Mouse (Mus musculus) cerebellum, adult 18-20 months (tissue): Measurements from ENCODE around the gene Usp53.
"Not testable (repeated sequence)": the region's sequence is repeated elsewhere in the genome, so short reads cannot be mapped to it uniquely, and the experiment has no call there.

Experiments used
- DNase-seq, 2 experiments: peaks; one replicate each; pipeline ENCODE4 v3.0.0; 2021

Gene Usp53

DNA sequence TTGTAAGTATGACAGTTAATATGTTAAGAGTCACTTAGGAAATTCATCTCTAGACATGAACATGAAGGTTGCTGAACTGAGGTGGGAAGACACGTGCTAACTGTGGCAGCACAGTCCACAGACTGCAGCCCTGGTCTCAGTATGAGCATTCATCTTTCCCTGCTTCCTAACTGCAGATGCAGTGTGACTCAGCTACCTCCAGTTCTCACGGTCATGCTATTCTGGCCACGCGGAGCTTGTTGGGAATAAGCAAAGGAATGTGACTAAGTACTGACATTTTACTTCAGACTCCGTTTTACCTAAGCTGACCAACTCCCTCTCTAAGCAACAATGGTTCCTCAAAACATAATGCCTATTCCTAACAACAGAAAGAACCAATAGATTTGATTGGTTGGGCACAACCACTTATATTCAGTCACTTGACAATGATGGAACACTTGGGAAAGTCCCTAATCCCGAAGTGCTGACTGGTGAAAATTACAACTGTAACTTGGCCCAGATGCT, 40.9 kb downstream of the Usp53 start:
- no peak for DNase-seq

DNA sequence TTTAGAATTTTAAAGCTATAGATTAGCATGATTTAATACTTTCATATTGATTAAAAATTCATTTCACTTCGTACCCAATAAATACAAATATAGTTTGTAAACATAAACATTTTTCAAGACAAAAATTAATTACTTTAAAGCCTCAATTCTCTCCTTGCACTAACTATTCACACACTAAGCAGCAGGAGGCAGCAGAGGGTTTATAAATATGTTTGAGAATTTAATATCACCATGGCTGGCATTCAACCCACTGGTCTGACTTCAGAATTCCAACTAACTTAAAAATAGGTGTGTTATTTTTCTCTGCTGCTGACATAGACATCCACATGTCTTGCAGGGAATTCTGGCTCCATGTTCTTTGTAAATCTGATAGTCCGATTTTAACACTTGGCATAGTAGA, 45.1 kb downstream of the Usp53 start:
- peak in 1 of 2 experiments; percentile 12 for DNase-seq

DNA sequence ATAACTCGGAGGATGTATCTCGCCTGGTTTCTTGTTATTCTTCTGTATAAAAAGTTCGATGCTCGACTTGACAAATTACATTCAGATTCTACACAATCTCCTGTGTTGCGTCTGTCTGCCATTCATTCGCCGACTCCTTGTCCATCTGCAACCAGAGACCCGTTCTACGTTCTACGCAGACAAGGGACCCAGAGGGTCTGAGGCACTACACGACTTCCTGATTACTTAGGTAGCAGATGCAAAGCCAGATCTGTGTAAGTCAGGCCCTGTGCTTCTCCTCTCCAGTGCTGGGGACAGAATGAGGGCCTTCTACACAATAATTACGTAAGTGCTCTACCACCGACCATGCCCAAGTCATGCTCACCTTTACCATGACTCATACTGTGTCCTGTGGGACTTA, 47.1 kb downstream of the Usp53 start:
- DNase-seq: not testable (repeated sequence)

DNA sequence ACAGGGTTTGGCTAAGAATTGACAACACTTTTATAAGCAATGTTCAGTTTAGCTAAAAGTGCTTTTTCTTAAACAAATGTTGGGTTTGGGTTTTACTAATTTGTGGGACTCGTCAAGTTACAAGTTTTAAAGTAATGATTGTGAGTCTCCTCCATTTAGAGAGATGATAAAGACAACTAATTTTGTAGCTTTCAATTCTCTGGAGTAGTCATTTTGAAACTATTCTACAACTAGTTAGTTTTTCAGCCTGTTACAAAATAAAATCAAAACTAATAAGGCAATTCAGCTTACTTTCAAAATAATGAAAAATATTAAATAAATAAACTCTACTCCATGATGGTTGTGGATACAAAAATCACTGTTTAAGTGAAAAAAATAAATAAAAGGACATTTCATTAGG, 51.8 kb downstream of the Usp53 start:
- DNase-seq: no peak

DNA sequence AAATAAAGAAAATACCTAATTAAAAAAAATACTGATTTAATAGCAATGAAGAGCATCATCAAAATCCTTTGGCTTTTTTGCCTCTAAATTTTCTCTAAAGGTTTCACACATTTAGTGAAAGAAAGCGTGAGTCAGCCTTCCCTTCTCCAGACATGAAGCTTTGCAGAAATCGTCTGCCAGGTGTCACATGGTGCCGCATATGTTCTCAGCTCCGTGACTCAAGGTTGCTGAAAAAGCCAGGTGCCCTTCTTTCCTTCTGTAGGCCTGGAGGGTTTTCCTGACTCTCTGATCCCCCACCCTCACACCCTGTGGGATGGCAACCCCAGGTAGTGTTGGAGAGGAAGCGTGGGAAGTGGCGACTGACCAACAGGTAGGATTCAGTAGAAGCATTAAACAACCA, 54.6 kb downstream of the Usp53 start:
- DNase-seq: peak in 1 of 2 experiments; percentile 22

DNA sequence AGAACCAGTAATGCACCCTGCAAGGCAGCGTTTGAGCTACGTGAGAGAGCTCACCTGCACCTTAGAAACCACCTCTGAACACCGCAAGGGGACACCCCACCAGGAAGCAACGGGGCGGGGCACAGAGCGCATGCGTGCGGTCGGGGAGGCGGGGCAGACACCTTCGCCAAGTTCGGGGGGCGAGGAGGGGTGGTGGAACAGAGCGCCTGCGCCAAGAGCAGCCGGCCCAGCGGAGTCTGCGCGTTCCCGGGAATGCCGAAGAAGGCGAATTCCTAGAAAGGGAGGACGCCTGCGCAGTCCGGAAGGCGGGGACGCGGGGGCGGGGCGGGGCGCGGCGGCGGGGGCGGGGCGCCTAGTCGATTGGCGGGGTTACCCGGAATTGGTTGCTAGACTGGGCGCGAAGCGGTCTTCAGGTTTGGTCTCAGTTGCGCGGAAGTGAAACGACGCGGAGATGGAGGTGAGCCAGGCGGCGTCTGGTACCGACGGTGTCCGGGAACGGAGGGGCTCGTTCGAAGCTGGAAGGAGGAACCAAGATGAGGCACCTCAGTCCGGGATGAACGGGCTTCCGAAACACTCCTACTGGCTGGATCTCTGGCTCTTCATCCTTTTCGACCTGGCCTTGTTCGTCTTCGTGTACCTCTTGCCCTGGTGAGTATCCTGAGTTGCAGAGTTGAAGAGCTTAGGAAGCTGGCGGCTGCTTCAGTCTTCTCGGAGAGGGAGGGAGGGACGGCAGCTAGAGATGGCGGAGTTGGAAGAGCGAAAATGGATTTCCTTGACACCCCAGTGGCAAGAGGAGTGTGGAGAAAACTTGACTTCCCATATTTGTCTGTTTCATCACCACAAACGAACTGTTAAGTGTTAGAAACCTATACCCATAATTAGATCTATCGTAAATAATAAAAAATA, 60.0 kb downstream of the Usp53 start, which contains the start of gene 1810037I17Rik:
Gene 1810037I17Rik (plus strand): TSS at position 195 of the 906 bp plus-strand sequence.
- peak; percentile 96 for DNase-seq

DNA sequence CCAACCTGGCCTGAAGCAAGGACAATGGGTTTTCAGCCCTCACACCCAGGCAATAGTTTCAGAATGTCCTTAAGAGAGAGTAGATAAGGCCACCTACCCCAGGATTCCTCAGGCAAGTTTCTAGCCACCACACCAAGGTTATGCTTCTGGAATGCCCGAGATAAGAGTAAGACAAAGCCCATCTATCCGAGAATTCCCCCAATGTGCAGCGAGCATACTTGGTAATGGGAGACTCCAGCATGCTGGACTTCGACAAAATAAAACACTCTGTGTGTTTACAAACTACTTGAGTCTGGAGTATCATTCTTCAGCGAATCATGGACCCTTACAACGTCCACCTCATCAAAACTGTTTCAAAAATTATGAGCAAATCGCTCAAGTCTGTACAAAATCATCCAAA, 61.2 kb downstream of the Usp53 start:
- DNase-seq: no peak

DNA sequence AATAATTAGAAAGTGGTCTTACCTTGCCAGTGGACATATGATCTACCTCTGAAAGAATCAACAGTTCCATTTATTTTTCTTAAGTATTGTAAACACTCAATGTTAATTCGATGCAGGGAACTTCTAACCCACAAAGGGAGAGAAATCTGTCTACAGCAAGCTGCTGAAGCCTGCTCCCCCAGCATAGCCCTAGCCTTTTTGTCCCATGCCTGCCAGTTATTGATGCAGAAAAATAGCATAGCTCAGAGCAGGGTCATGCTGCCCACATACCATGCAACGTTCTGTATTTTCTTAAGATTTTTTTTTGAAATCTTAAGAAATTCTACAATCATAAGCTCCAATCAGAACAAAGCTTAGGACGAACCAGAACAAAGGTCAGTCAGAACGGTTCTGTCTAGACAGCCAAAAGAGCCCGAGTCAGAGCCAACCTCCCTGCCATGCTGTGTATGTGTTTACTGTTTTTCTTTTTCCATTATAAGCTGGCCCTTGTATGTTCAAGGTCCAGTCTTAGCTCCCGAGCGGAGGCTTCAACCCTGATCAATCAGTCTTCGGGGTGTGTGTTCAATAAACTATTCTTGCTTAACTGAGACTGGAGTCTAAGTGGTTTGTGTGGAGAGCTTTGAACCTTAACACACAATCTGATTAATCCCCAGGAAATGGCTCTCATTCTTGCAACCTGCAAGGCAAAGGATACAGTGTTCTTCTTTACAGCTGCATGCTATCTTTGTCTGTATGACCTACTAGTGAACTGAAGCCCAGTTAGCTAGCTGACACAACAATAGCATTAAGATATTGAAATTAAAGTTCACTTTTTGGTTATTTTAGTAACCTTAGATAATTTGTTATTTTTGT, 62.4 kb downstream of the Usp53 start:
- DNase-seq: no peak

DNA sequence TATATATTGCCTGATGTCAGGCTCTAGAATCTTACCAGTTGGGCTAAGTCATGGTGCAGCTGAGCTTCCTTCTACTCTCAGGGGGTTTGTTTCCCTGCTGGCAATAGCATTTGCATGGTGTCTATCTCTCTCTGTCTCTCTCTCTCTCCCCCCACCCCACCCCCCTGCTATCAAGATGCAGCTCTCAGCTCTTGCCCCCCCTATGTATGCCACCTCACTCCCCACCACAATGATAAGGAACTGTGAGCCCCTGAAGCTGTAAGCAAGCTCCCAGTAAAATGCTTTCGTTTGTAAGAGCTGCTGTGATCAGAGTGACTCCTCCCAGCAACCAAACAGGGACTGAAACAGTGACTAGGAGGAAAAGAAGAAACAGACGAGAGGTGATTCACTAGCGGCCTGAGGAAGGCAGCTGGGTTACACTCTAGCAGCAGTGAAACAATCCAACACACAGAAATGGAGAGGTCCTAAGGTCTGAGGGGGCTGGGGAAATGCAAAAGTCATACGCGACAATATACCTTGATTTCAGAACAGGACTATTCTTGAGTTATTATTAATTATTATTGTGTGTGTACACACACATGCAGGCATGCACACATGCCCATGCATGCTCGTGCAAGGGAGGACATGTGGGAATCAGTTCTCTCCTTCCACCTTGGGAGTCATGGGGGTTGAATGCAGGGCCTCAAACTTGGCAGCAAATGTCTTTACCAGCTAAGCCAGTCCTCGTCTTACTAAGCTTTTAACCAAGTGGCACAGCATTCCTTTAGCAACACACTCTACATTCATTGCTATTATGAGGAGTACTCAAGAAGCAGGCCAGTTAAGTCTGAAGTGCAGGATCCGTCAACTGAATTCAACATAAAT, 63.5 kb downstream of the Usp53 start:
- no peak for DNase-seq

DNA sequence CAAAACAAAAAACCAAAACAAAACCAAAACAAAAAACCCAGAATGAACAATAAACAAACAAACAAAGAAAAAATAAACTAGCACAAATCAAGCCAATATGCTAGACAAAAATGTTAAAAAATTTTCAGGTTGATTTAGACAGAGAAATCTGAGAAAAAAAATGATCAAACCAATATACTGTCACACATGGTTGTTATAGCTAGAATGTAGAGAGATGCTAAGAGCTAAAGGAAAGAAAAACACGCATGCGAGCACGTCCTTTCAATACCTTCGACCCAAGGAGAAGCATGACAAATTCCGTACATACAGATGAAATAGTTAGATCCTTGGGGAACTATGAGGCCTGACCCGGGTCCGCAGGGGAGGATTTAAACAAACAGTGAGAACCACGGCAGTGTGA, 65.0 kb downstream of the Usp53 start, which contains the start of gene Gm10959:
Gene Gm10959 (minus strand): TSS at position 101 of the 400 bp plus-strand sequence.
- DNase-seq: no peak

DNA sequence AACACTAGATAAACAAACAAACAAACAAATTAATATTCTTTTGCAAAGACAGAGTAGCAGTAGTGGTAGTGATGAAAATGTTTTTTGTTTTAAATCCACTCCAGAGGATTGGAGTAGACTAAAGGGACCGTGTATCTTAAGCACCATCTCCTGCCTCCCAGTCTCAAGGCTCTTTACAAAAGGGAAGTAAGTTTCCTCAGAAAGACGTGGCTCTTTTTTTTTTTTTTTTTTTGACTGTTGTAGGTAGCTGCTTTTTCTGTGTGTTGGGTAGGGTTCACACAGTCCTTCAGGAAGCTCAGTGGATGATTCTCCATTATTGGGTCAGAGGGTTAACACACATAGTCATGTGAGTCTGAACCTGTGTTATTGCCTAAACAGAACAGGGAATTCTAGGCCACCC, 65.6 kb downstream of the Usp53 start:
- no peak for DNase-seq

DNA sequence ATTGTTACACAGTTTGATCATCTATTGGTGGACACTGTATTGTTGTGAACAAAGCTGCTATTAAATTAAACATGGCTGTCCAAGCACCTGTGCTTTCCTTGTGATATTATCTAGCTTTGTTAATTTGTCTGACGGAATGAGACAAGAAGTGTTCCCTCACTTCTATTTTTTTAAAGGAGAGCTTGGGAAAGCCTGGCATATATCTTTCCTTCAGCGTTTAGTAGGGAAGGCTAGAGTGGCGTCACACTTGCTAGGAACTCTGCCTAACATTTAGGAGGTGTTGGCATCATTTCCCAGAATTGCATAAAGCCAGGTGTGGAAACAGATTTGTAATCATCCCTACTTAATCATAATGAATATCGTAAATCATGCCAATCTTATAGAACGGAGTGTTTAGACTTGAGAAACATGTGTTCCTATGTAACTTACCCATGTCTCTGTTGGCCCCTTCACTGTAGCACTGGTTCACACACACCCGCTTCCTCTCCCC, 68.1 kb downstream of the Usp53 start:
- no peak for DNase-seq

DNA sequence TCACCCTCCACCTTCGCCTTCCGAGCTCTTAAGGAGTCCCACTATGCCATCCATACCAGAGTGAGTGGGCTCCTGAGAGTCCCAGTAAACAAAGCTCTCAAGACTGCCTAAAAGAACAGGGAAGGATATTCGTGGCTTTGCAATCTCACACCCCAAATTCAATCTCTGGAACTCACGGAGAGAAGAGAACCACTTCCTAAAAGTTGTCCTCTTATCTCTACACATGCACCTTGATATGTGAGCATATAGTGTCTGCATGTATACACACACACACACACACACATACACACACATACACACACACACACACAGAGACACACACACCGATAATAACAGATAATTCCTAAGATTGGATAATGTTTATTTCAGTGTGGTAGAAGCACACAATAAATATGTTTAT, 68.8 kb downstream of the Usp53 start:
- DNase-seq: no peak

DNA sequence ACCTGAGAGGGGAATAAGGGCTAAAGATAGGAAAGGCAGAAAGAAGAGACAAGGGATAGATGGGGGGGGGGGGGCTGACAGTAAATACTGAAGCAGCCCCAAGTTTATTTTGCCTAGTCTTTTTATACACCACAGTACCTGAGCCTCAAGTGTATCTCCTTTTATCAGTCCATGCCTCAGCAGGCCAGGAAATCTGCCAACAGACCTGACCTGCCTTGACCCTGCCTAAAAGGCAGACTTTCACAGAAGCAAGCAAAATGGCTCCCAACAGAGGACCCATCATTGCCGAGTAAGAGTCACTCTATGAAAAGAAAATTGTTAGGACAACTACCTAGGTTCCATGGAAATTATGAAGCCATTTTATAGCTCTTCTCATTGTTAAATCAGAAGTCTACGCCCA, 76.5 kb downstream of the Usp53 start:
- DNase-seq: no peak

DNA sequence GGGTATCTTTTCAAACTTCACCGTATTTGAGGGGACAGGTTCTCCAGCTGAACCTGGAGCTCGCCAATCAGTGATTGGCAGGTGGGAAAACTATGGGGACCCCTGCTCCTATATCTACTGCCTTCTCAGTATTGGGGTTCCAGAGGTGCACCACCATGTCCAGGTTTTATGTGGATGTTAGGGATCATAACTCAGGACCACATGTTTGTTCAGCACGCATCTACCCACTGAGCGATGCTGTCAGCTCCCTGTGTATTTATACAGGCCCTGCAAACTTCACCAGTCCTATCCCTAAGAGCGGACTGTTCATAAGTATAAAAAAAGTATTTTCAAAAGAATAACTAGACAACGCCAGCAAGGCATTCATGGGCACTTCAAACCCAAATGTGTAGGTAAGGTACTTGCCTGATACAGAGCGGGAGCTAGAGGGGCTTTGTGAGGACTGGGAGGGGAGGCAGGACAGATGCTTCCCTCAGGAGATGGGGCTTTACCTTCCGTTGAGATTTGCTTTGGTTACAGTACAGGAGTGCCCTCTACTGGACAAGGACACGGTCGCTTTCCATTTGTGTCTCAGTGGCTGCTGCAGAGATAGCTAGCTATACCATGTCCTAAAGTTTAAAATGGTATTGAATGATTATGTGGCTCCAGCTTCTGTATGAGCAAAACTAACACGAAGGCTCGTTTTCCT, 80.4 kb downstream of the Usp53 start:
- peak; percentile 12 to 16 for DNase-seq

DNA sequence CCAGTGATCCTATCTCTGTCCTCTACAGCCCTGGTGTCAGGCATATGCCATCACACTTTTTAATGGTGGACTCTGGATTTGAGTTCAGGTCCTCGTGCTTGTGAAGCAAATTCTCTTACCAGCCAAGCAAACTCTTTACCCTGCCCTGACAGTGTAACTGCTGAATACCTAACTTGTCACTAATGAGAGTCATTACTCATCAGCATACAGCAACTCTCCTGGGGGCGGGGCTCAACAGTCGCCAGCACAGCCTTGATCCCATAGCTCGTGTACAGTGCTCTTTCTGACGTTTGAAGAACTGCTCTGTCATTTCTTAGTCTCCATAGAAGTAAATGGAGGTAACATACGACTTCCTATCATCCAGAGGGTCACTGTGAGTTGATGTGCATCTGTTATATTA, 86.1 kb downstream of the Usp53 start:
- no peak for DNase-seq

DNA sequence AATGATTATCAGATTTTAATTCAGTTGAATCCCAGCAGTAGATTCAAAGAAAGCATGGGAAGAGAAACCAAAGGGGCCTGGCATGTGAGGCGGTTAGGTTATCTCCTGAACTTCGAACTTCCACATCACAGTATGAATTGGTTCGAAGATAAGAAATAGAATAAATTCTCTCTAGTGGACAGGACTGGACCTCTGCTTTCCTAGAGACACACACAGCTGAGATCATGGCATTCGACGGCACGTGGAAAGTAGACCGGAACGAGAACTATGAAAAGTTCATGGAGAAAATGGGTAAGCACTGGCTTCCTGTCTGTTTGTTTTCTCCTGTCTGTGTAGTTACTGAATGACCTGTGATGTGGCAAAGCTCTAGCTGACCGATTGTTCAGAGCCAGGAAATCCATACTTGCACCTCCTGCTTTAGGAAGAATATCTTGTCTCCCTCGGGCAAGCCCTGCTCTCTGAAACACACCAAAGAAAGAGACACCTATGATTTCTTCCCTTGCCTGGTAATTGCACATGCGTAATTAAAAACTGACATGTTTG, 89.0 kb downstream of the Usp53 start:
- DNase-seq: no peak

DNA sequence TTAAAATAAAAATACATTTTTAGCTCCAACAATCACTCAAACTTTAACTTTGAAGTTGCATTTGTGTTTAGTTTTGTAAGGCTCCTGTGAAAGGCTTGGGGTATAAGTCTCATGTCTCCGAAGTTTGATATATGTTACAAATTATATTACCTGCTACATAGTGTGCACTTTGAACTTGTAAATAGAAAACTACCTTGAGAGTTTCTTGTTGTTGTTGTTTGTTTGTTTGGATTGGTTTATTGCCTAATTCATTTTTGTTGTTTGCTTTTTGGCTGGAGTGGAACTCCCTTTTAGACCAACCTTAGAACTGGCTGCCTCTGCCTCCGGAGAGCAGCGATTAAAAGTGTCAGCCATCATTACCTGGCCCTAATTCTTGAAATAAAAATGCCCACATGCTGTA, 89.5 kb downstream of the Usp53 start, which contains the start of gene Fabp2:
Gene Fabp2 (plus strand): TSS at position 301 of the 400 bp plus-strand sequence.
- DNase-seq: no peak

DNA sequence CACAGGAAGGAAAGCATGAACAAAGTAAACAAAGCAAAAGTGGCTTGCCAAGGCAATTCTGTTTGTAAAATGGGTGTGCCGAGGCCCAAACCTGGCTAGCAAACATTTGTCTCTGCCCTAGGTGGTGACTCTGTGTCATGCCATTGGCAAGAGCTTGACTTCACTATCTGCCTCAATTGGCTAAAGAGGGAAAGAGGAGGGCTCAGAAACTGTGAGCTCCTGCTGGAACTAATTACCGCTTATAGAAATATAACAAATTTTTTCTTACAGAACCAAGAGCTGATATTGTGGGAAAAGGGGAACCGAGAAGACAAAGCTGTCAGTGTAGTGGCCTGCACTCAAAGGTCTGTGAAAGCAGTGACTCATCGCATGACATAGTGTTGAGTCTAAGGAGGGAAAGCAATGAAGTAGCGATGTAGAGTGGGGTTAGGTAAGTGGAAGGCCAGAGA, 95.9 kb downstream of the Usp53 start:
- DNase-seq: no peak

DNA sequence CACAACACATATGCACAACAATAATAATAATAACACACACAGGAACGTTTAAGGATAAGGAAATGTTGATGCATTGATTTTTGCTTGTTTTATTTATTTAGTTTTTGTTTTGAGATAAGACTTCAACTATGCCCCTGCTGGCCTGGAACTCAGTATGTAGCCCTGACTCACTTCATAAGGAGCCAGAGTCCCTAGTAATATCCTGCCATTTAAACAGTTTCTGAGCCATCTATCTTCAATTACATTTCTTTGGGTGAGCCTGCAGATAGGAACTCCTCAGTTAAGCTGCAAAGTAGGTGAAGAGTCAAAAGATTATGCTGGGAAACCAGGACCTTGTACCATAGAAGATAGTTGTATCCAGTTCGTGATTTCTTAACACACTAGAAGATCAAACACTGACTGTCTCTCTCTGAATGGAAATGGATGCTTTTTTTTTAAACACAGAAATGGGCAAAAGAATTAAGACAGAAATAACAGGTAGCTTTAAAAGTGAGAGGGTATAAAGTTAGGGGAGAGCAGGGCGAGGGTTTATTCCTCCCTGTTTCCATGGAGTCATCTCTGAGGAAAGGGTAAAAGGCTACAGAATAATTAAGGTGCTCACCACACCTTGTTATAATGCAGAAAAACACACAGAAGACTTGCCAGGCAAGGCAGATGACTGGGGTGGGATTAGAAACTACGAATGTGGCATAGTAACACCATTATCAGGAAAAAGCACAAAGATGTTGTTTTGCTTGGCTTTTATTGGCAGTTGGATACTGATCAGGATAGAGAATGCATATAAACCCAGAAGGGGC, 96.6 kb downstream of the Usp53 start:
- no peak for DNase-seq
